In genomic region chr16:78099114-78099513, GRCm38 (mm10) we compare ENCODE assay signal across 12 mouse cellular contexts.
"Had no signal": no experiment of that assay in that cellular context is flagged by ENCODE, and none has a peak within 500 bp of the region (broad histone marks: within the 10 kb centered on the region; RNA-seq: fewer than 3 reads in every experiment).

No protein-coding gene starts in this region.

- H3K36me3 ChIP-seq: limb, embryonic 13.5 days; liver, embryonic 13.5 days; stomach, embryonic 15.5 days had no signal

- H3K27ac ChIP-seq: kidney, postnatal 0 days; limb, embryonic 13.5 days; liver, embryonic 13.5 days; stomach, embryonic 15.5 days had no signal

- H3K9me3 ChIP-seq: limb, embryonic 13.5 days; liver, embryonic 13.5 days; stomach, embryonic 15.5 days had no signal

- H3K4me2 ChIP-seq: limb, embryonic 13.5 days; liver, embryonic 13.5 days; midbrain, embryonic 11.5 days; stomach, embryonic 15.5 days had no signal

- H3K4me1 ChIP-seq: liver, embryonic 13.5 days; stomach, embryonic 15.5 days had no signal

- H3K4me3 ChIP-seq: limb, embryonic 13.5 days; liver, embryonic 13.5 days; stomach, embryonic 15.5 days had no signal

- H3K27me3 ChIP-seq: limb, embryonic 13.5 days; liver, embryonic 13.5 days; stomach, embryonic 15.5 days had no signal

- H3K9ac ChIP-seq: limb, embryonic 13.5 days; liver, embryonic 13.5 days; stomach, embryonic 15.5 days had no signal

- DNase-seq: kidney, postnatal 25 days; left cerebral cortex, postnatal 4 days; liver, embryonic 13.5 days; lung, adult 2 months; lung, postnatal 14 days; lung, postnatal 4 days; midbrain, embryonic 14.5 days; thymus, postnatal 25 days had no signal
